Mouse (Mus musculus): ENCODE data around the gene Xpo4. TPM values are rescaled to one million over a fixed set of nuclear protein-coding genes. Genes with fewer than 3 reads are reported as not detected.

The Xpo4 gene
- polyA plus RNA-seq, 1 experiment from 2014 or later: 36.7 TPM

GRCm38 (mm10) chr14:57705075-57705474 is 39.8 kb upstream of the Xpo4 start:
- Histone ChIP-seq H3K27ac (replicated peaks; ENCODE audit: low read depth, low read length) (no peak overlapping the region), H3K27me3 (ENCODE audit: control insufficient read depth, insufficient read depth, low read length) (no peaks in the 10 kb centered on the region), H3K36me3 (ENCODE audit: control insufficient read depth, insufficient read depth, low read length) (peaks cover under 1% of the 10 kb centered on the region; the same call in 1 of the 2 replicates), H3K9ac (ENCODE audit: low read length) (no peak overlapping the region), H3K4me2 (ENCODE audit: low read depth, severe bottlenecking) (no peak overlapping the region), H3K4me3 (ENCODE audit: low read depth, low read length) (no peak overlapping the region), H3K9me3 (ENCODE audit: control insufficient read depth, low read length) (no peaks in the 10 kb centered on the region), H3K4me1 (ENCODE audit: control insufficient read depth, insufficient read depth, low read length) (no peaks in the 10 kb centered on the region)
- 96% methylated on average over 4 of the region's 4 CpGs for WGBS
- DNase-seq (ENCODE audit: low spot score) (no peak), ATAC-seq (ENCODE audit: insufficient number of reproducible peaks, low FRiP score, low TSS enrichment, low read depth) (no peak)

- Histone ChIP-seq H3K4me1 (ENCODE audit: control insufficient read depth, insufficient read depth, low read length) (no peaks in the 10 kb centered on the region), H3K4me3 (ENCODE audit: low read depth, low read length) (no peak overlapping the region), H3K36me3 (ENCODE audit: control insufficient read depth, insufficient read depth, low read length) (peaks cover 9% of the 10 kb centered on the region; the same call in 1 of the 2 replicates), H3K27me3 (ENCODE audit: control insufficient read depth, insufficient read depth, low read length) (no peaks in the 10 kb centered on the region), H3K9ac (ENCODE audit: low read length) (no peak overlapping the region), H3K27ac (replicated peaks; ENCODE audit: low read depth, low read length) (no peak overlapping the region), H3K4me2 (ENCODE audit: low read depth, severe bottlenecking) (no peak overlapping the region), H3K9me3 (ENCODE audit: control insufficient read depth, low read length) (no peaks in the 10 kb centered on the region)
- DNase-seq (ENCODE audit: low spot score) (no peak), ATAC-seq (ENCODE audit: insufficient number of reproducible peaks, low FRiP score, low TSS enrichment, low read depth) (no peak)
- WGBS: 68% methylated on average over 12 of the region's 12 CpGs
Observed at GRCm38 (mm10) chr14:57701915-57702477, 36.8 kb upstream of the Xpo4 start.

- Histone ChIP-seq H3K27me3 (ENCODE audit: control insufficient read depth, insufficient read depth, low read length) (no peaks in the 10 kb centered on the region), H3K4me3 (ENCODE audit: low read depth, low read length) (no peak overlapping the region), H3K4me1 (ENCODE audit: control insufficient read depth, insufficient read depth, low read length) (no peaks in the 10 kb centered on the region), H3K9ac (ENCODE audit: low read length) (no peak overlapping the region), H3K36me3 (ENCODE audit: control insufficient read depth, insufficient read depth, low read length) (peaks cover 20% of the 10 kb centered on the region), H3K9me3 (ENCODE audit: control insufficient read depth, low read length) (no peaks in the 10 kb centered on the region), H3K4me2 (ENCODE audit: low read depth, severe bottlenecking) (no peak overlapping the region), H3K27ac (replicated peaks; ENCODE audit: low read depth, low read length) (no peak overlapping the region)
- ATAC-seq (ENCODE audit: insufficient number of reproducible peaks, low FRiP score, low TSS enrichment, low read depth): no peak
- 97% methylated on average over 33 of the region's 33 CpGs for WGBS
- no peak for DNase-seq (ENCODE audit: low spot score)
Observed at GRCm38 (mm10) chr14:57699461-57699970, 34.3 kb upstream of the Xpo4 start.

- Histone ChIP-seq H3K36me3 (ENCODE audit: control insufficient read depth, insufficient read depth, low read length) (peaks cover 20% of the 10 kb centered on the region), H3K27me3 (ENCODE audit: control insufficient read depth, insufficient read depth, low read length) (no peaks in the 10 kb centered on the region), H3K4me1 (ENCODE audit: control insufficient read depth, insufficient read depth, low read length) (no peaks in the 10 kb centered on the region), H3K27ac (replicated peaks; ENCODE audit: low read depth, low read length) (no peak overlapping the region), H3K9ac (ENCODE audit: low read length) (no peak overlapping the region), H3K4me2 (ENCODE audit: low read depth, severe bottlenecking) (no peak overlapping the region), H3K9me3 (ENCODE audit: control insufficient read depth, low read length) (no peaks in the 10 kb centered on the region), H3K4me3 (ENCODE audit: low read depth, low read length) (no peak overlapping the region)
- ATAC-seq (ENCODE audit: insufficient number of reproducible peaks, low FRiP score, low TSS enrichment, low read depth): no peak
- DNase-seq (ENCODE audit: low spot score): no peak
- WGBS: 88% methylated on average over 10 of the region's 10 CpGs
Observed at GRCm38 (mm10) chr14:57699016-57699415, 33.8 kb upstream of the Xpo4 start.

- H3K4me3 ChIP-seq (ENCODE audit: low read depth, low read length): no peak overlapping the region
- ATAC-seq (ENCODE audit: insufficient number of reproducible peaks, low FRiP score, low TSS enrichment, low read depth): no peak
- H3K9me3 ChIP-seq (ENCODE audit: control insufficient read depth, low read length): no peaks in the 10 kb centered on the region
- no peak overlapping the region for H3K9ac ChIP-seq (ENCODE audit: low read length)
- H3K27me3 ChIP-seq (ENCODE audit: control insufficient read depth, insufficient read depth, low read length): no peaks in the 10 kb centered on the region
- H3K4me1 ChIP-seq (ENCODE audit: control insufficient read depth, insufficient read depth, low read length): no peaks in the 10 kb centered on the region
- 90% methylated on average over 15 of the region's 15 CpGs for WGBS
- H3K27ac ChIP-seq (replicated peaks; ENCODE audit: low read depth, low read length): no peak overlapping the region
- H3K4me2 ChIP-seq (ENCODE audit: low read depth, severe bottlenecking): no peak overlapping the region
- no peak for DNase-seq (ENCODE audit: low spot score)
- H3K36me3 ChIP-seq (ENCODE audit: control insufficient read depth, insufficient read depth, low read length): peaks cover 23% of the 10 kb centered on the region
Observed at GRCm38 (mm10) chr14:57696066-57696465, 30.8 kb upstream of the Xpo4 start.

- H3K27ac ChIP-seq (replicated peaks; ENCODE audit: low read depth, low read length): no peak overlapping the region
- no peaks in the 10 kb centered on the region for H3K4me1 ChIP-seq (ENCODE audit: control insufficient read depth, insufficient read depth, low read length)
- DNase-seq (ENCODE audit: low spot score): no peak
- ATAC-seq (ENCODE audit: insufficient number of reproducible peaks, low FRiP score, low TSS enrichment, low read depth): no peak
- H3K4me3 ChIP-seq (ENCODE audit: low read depth, low read length): no peak overlapping the region
- no peak overlapping the region for H3K4me2 ChIP-seq (ENCODE audit: low read depth, severe bottlenecking)
- 94% methylated on average over 8 of the region's 8 CpGs for WGBS
- no peak overlapping the region for H3K9ac ChIP-seq (ENCODE audit: low read length)
- no peaks in the 10 kb centered on the region for H3K27me3 ChIP-seq (ENCODE audit: control insufficient read depth, insufficient read depth, low read length)
- H3K36me3 ChIP-seq (ENCODE audit: control insufficient read depth, insufficient read depth, low read length): peaks cover 23% of the 10 kb centered on the region
- H3K9me3 ChIP-seq (ENCODE audit: control insufficient read depth, low read length): no peaks in the 10 kb centered on the region
Observed at GRCm38 (mm10) chr14:57695550-57695949, 30.3 kb upstream of the Xpo4 start.

- Histone ChIP-seq H3K4me1 (ENCODE audit: control insufficient read depth, insufficient read depth, low read length) (no peaks in the 10 kb centered on the region), H3K36me3 (ENCODE audit: control insufficient read depth, insufficient read depth, low read length) (peaks cover 16% of the 10 kb centered on the region), H3K9me3 (ENCODE audit: control insufficient read depth, low read length) (no peaks in the 10 kb centered on the region), H3K27ac (replicated peaks; ENCODE audit: low read depth, low read length) (no peak overlapping the region), H3K9ac (ENCODE audit: low read length) (no peak overlapping the region), H3K4me3 (ENCODE audit: low read depth, low read length) (no peak overlapping the region), H3K4me2 (ENCODE audit: low read depth, severe bottlenecking) (no peak overlapping the region), H3K27me3 (ENCODE audit: control insufficient read depth, insufficient read depth, low read length) (no peaks in the 10 kb centered on the region)
- DNase-seq (ENCODE audit: low spot score) (no peak), ATAC-seq (ENCODE audit: insufficient number of reproducible peaks, low FRiP score, low TSS enrichment, low read depth) (no peak)
- WGBS: 78% methylated on average over 16 of the region's 16 CpGs
Observed at GRCm38 (mm10) chr14:57694246-57694645, 29.0 kb upstream of the Xpo4 start.

GRCm38 (mm10) chr14:57692517-57693130 is 27.4 kb upstream of the Xpo4 start:
- Histone ChIP-seq H3K4me2 (ENCODE audit: low read depth, severe bottlenecking) (no peak overlapping the region), H3K9me3 (ENCODE audit: control insufficient read depth, low read length) (no peaks in the 10 kb centered on the region), H3K4me3 (ENCODE audit: low read depth, low read length) (no peak overlapping the region), H3K27ac (replicated peaks; ENCODE audit: low read depth, low read length) (no peak overlapping the region), H3K27me3 (ENCODE audit: control insufficient read depth, insufficient read depth, low read length) (no peaks in the 10 kb centered on the region), H3K36me3 (ENCODE audit: control insufficient read depth, insufficient read depth, low read length) (peaks cover 16% of the 10 kb centered on the region), H3K4me1 (ENCODE audit: control insufficient read depth, insufficient read depth, low read length) (no peaks in the 10 kb centered on the region), H3K9ac (ENCODE audit: low read length) (no peak overlapping the region)
- WGBS: 94% methylated on average over 17 of the region's 17 CpGs
- ATAC-seq (ENCODE audit: insufficient number of reproducible peaks, low FRiP score, low TSS enrichment, low read depth) (no peak), DNase-seq (ENCODE audit: low spot score) (no peak)

All from limb, embryonic 11.5 days (tissue).